Comparison of ENCODE assay signal across 27 mouse cellular contexts in the genomic region with DNA sequence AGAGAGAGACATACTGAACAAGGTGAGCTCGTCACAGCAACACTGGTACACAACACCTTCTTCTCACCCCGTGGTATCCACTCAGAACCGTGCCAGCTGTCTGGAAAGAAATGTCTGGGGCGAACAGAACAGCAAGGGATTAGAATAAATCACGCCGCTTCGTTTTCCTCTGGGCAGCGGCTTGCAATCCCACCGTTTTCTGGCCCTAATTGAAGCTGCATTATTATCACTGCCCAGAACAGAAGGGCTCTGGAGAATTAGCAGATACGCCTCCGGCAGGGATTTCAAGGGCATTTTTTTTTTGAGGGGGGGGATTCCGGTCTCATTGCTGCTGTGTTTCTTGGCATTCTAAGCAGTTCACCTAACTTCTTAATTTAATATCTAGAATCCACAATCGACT. TPM values are rescaled to one million over a fixed set of nuclear protein-coding genes. Genes with fewer than 3 reads are reported as not detected.
"Had no signal": no experiment of that assay in that cellular context is flagged by ENCODE, and none has a peak within 500 bp of the region (broad histone marks: within the 10 kb centered on the region; RNA-seq: fewer than 3 reads in every experiment).

No protein-coding gene starts in this region.

- H3K4me1 ChIP-seq: kidney, embryonic 15.5 days; liver, embryonic 13.5 days had no signal

- H3K9me3 ChIP-seq: kidney, embryonic 15.5 days; liver, embryonic 13.5 days; neural tube, embryonic 13.5 days had no signal

- H3K36me3 ChIP-seq: kidney, embryonic 15.5 days; liver, embryonic 13.5 days; neural tube, embryonic 13.5 days had no signal

- H3K27ac ChIP-seq: kidney, embryonic 15.5 days; left cerebral cortex, adult 2 months; liver, embryonic 13.5 days; neural tube, embryonic 13.5 days; stomach, postnatal 0 days had no signal

- H3K27me3 ChIP-seq: kidney, embryonic 15.5 days; liver, embryonic 13.5 days; neural tube, embryonic 13.5 days had no signal

- DNase-seq: kidney, adult 11 months; kidney, adult 8-10 months; kidney, postnatal 10 days; kidney, postnatal 36 days; layer of hippocampus, postnatal 36 days; liver, embryonic 13.5 days; lung, adult 2 months; lung, postnatal 14 days; lung, postnatal 4 days; right cerebral cortex, adult 18-20 months; right cerebral cortex, postnatal 14 days; right cerebral cortex, postnatal 4 days; thymus, adult 2 months; thymus, postnatal 14 days; thymus, postnatal 4 days had no signal

- H3K9ac ChIP-seq: kidney, embryonic 15.5 days; liver, embryonic 13.5 days; neural tube, embryonic 13.5 days had no signal

- H3K4me2 ChIP-seq: kidney, embryonic 15.5 days; liver, embryonic 13.5 days; neural tube, embryonic 13.5 days had no signal

- H3K4me3 ChIP-seq: kidney, embryonic 15.5 days; left cerebral cortex, adult 2 months; liver, embryonic 13.5 days; myocyte; neural tube, embryonic 13.5 days had no signal

RNA-seq across cellular contexts. Expression of gene Cfap58, which starts 20.7 kb away (rescaled TPM):
- total RNA-seq: liver, adult 2 months; megakaryocyte progenitor cell, adult 5-6 weeks; megakaryocyte-erythroid progenitor cell, adult 5-6 weeks; monocyte, adult 5-6 weeks; neutrophil, adult 5-6 weeks had no signal
- polyA plus RNA-seq: kidney, embryonic 15.5 days; liver, adult 2 months; liver, embryonic 13.5 days; liver, embryonic 16.5 days; myocyte; stomach, embryonic 14.5 days; stomach, postnatal 0 days had no signal

RNA-seq across cellular contexts. Expression of gene Cfap43, which starts 39.1 kb away (rescaled TPM):
- total RNA-seq: liver, adult 2 months; megakaryocyte progenitor cell, adult 5-6 weeks had no signal
- polyA plus RNA-seq: liver, adult 2 months; liver, embryonic 16.5 days had no signal
